Mouse (Mus musculus) cerebellum, adult 2 months (tissue): ENCODE results near the gene Phf24. TPM values are rescaled to one million over a fixed set of nuclear protein-coding genes. Genes with fewer than 3 reads are reported as not detected.
A peak's percentile ranks its signal among the peaks of the same experiment; 100 is the strongest.

Experiments used
- DNase-seq, 2 experiments: peaks; one replicate each; pipeline ENCODE4 v3.0.0; 2021
- H3K27ac ChIP-seq: fragments of 200-500 bp; 2 replicates; pipeline ENCODE4 v1.5.1; 2012; ENCODE audit warnings: low read length, control low read depth, inconsistent platforms; ENCODE audit not compliant: insufficient read depth
- H3K27me3 ChIP-seq: fragments of 200-500 bp; 2 replicates; pipeline ENCODE4 v1.6.1; 2012; ENCODE audit warnings: inconsistent platforms, mild to moderate bottlenecking, low read length, moderate library complexity; ENCODE audit not compliant: control insufficient read depth, insufficient read depth
- H3K4me1 ChIP-seq: fragments of 200-500 bp; 2 replicates; pipeline ENCODE4 v1.6.1; 2011; ENCODE audit warnings: low read length; ENCODE audit not compliant: control insufficient read depth, insufficient read depth
- H3K4me3 ChIP-seq: fragments of 200-500 bp; replicated peaks from 2 replicates; pipeline ENCODE3; 2011; ENCODE audit warnings: mild to moderate bottlenecking, low read depth, low read length, control low read depth; ENCODE audit not compliant: insufficient read depth
- CTCF ChIP-seq: fragments of 200-500 bp; IDR thresholded peaks from 2 replicates; pipeline ENCODE4 v1.5.1; 2011; ENCODE audit warnings: low read depth, mild to moderate bottlenecking, control low read depth, low read length, moderate library complexity, borderline replicate concordance; ENCODE audit not compliant: insufficient read depth
- POLR2A ChIP-seq: fragments of 200-500 bp; IDR thresholded peaks from 2 replicates; pipeline ENCODE4 v1.6.1; 2011; ENCODE audit warnings: low read length, control low read depth, borderline replicate concordance; ENCODE audit not compliant: insufficient read depth
- WGBS: fragments of 180-500 bp; shearing (Covaris S2); methylation state at CpG from one replicate; pipeline ENCODE4 v1.1.7; 2018; 5-methylcytosine and 5-hydroxymethylcytosine counted together
- polyA plus RNA-seq: library from polyadenylated mRNA; depleted of rRNA; stranded (reverse); fragments of >200 nt; gene quantifications from 2 replicates; pipeline ENCODE4 v1.2.3, GENCODE M21; 2012; rRNA removed

Gene Phf24
- polyA plus RNA-seq, result 79.9 and 84.1 TPM in 2 replicates

GRCm38 (mm10) chr4:42916617-42917401, at the start of gene Phf24:
TSS of gene Phf24 (plus strand) at chr4:42916660.
- peak within 1 kb of the TSS; percentile 0; the same call in 1 of the 2 replicates for H3K27ac ChIP-seq
- H3K4me3 ChIP-seq, result peak within 1 kb of the TSS; percentile 50
- TF ChIP-seq POLR2A, result no peak
- TF ChIP-seq CTCF, result no peak
- WGBS, result 5% methylated on average over 65 of the region's 90 CpGs
- no peaks in the 10 kb centered on the region for H3K4me1 ChIP-seq
- peak; percentile 43 to 50 for DNase-seq
- H3K27me3 ChIP-seq, result no peaks in the 10 kb centered on the region

GRCm38 (mm10) chr4:42867390-42867789, 49.1 kb upstream of the Phf24 start:
- TF ChIP-seq POLR2A, result no peak
- no peak for TF ChIP-seq CTCF
- 68% methylated on average over 3 of the region's 3 CpGs for WGBS
- no peak overlapping the region for H3K4me3 ChIP-seq
- H3K27ac ChIP-seq, result no peak overlapping the region
- no peaks in the 10 kb centered on the region for H3K4me1 ChIP-seq
- H3K27me3 ChIP-seq, result no peaks in the 10 kb centered on the region
- DNase-seq, result no peak

- no peaks in the 10 kb centered on the region for H3K4me1 ChIP-seq
- TF ChIP-seq POLR2A (no peak), CTCF (no peak)
- H3K27ac ChIP-seq, result no peak overlapping the region
- WGBS, result 90% methylated on average over 5 of the region's 5 CpGs
- H3K4me3 ChIP-seq, result no peak overlapping the region
- H3K27me3 ChIP-seq, result no peaks in the 10 kb centered on the region
- no peak for DNase-seq
Measured at GRCm38 (mm10) chr4:42868193-42868592, 48.3 kb upstream of the Phf24 start.

- DNase-seq, result no peak
- no peak for TF ChIP-seq CTCF
- no peak for TF ChIP-seq POLR2A
- Histone ChIP-seq H3K4me1 (no peaks in the 10 kb centered on the region), H3K27me3 (no peaks in the 10 kb centered on the region), H3K27ac (no peak overlapping the region), H3K4me3 (no peak overlapping the region)
- 85% methylated on average over 5 of the region's 5 CpGs for WGBS
Measured at GRCm38 (mm10) chr4:42870748-42871147, 45.7 kb upstream of the Phf24 start.

GRCm38 (mm10) chr4:42872151-42872550, 44.3 kb upstream of the Phf24 start:
- TF ChIP-seq POLR2A (no peak), CTCF (no peak)
- 95% methylated on average over 7 of the region's 7 CpGs for WGBS

GRCm38 (mm10) chr4:42872746-42873435, 43.6 kb upstream of the Phf24 start:
- 86% methylated on average over 16 of the region's 16 CpGs for WGBS
- no peaks in the 10 kb centered on the region for H3K4me1 ChIP-seq
- DNase-seq, result no peak
- TF ChIP-seq POLR2A (no peak), CTCF (no peak)
- H3K27ac ChIP-seq, result no peak overlapping the region
- no peak overlapping the region for H3K4me3 ChIP-seq
- no peaks in the 10 kb centered on the region for H3K27me3 ChIP-seq

More at GRCm38 (mm10) chr4:42872151-42872550, 44.3 kb upstream of the Phf24 start:
- DNase-seq, result no peak
- H3K4me1 ChIP-seq, result no peaks in the 10 kb centered on the region
- no peaks in the 10 kb centered on the region for H3K27me3 ChIP-seq
- no peak overlapping the region for H3K27ac ChIP-seq
- no peak overlapping the region for H3K4me3 ChIP-seq

- Histone ChIP-seq H3K27me3 (no peaks in the 10 kb centered on the region), H3K4me3 (no peak within 1 kb of the TSS), H3K27ac (no peak within 1 kb of the TSS), H3K4me1 (no peaks in the 10 kb centered on the region)
- 79% methylated on average over 7 of the region's 7 CpGs for WGBS
- no peak for DNase-seq
- TF ChIP-seq CTCF (no peak), POLR2A (no peak)
Measured at GRCm38 (mm10) chr4:42874134-42874533, 42.3 kb upstream of the Phf24 start, which contains the start of gene Fam205c. TSS of gene Fam205c (minus strand) at chr4:42874234.

- H3K4me1 ChIP-seq, result no peaks in the 10 kb centered on the region
- 30% methylated on average over 5 of the region's 5 CpGs for WGBS
- TF ChIP-seq POLR2A (no peak), CTCF (peak; percentile 75)
- DNase-seq, result peak; percentile 59 to 70
- no peaks in the 10 kb centered on the region for H3K27me3 ChIP-seq
- H3K4me3 ChIP-seq, result no peak overlapping the region
- H3K27ac ChIP-seq, result no peak overlapping the region
Measured at GRCm38 (mm10) chr4:42876586-42877291, 39.7 kb upstream of the Phf24 start.
